Mouse (Mus musculus): ENCODE results near the gene Tmem123. TPM values are rescaled to one million over a fixed set of nuclear protein-coding genes. Genes with fewer than 3 reads are reported as not detected.

Gene Tmem123
- 1 to 10 TPM; 9.0 to 10.0 TPM for total RNA-seq (2021)
- long read RNA-seq, experiment 1, transcript Tmem123-201 (5 exons, 2,907 nt) = major isoform, 19 of 21 reads
- long read RNA-seq, experiment 1, partial matches to known transcripts = 1 of 21 reads
- long read RNA-seq, experiment 1, other reads (novel, unspliced or antisense) = 1 of 21 reads
- long read RNA-seq, experiment 2, transcript Tmem123-201 (5 exons, 2,907 nt) = major isoform, 31 of 32 reads
- long read RNA-seq, experiment 2, partial matches to known transcripts = 1 of 32 reads
- long read RNA-seq, experiment 2, other reads (novel, unspliced or antisense) = 0 of 32 reads

- peak; percentile 90 to 92 for DNase-seq (ENCODE audit: low spot score in 2 of 2)
- intact Hi-C loops (cut with DNase I) = loop anchor here (5.0 kb wide), 1 partner anchor 74 kb away; the partner anchor contains the start of gene Birc2
Observed at GRCm38 (mm10) chr9:7763614-7764300, at the start of gene Tmem123. Gene Tmem123 (plus strand): TSS chr9:7764041.

GRCm38 (mm10) chr9:7714062-7714907 is 49.6 kb upstream of the Tmem123 start:
- DNase-seq (ENCODE audit: low spot score in 2 of 2) = peak; percentile 58 to 67
- intact Hi-C loops (cut with DNase I) = loop anchor here (1.0 to 10.0 kb wide), 2 partner anchors 183 to 491 kb away; no protein-coding TSS in a partner anchor

GRCm38 (mm10) chr9:7714908-7715175 is 49.0 kb upstream of the Tmem123 start:
- intact Hi-C loops (cut with DNase I) = loop anchor here (1.0 to 10.0 kb wide), 2 partner anchors 182 to 490 kb away; no protein-coding TSS in a partner anchor
- no peak for DNase-seq (ENCODE audit: low spot score in 2 of 2)

GRCm38 (mm10) chr9:7721543-7721942 is 42.3 kb upstream of the Tmem123 start:
- DNase-seq (ENCODE audit: low spot score in 2 of 2) = no peak
- intact Hi-C loops (cut with DNase I) = no loop called here

GRCm38 (mm10) chr9:7728997-7729396 is 34.8 kb upstream of the Tmem123 start:
- no peak for DNase-seq (ENCODE audit: low spot score in 2 of 2)
- intact Hi-C loops (cut with DNase I) = no loop called here

GRCm38 (mm10) chr9:7742696-7743095 is 21.1 kb upstream of the Tmem123 start:
- no peak for DNase-seq (ENCODE audit: low spot score in 2 of 2)
- intact Hi-C loops (cut with DNase I) = no loop called here

GRCm38 (mm10) chr9:7744156-7744555 is 19.7 kb upstream of the Tmem123 start:
- intact Hi-C loops (cut with DNase I) = no loop called here
- DNase-seq (ENCODE audit: low spot score in 2 of 2) = no peak

GRCm38 (mm10) chr9:7748881-7749280 is 15.0 kb upstream of the Tmem123 start:
- no peak for DNase-seq (ENCODE audit: low spot score in 2 of 2)
- intact Hi-C loops (cut with DNase I) = no loop called here

- intact Hi-C loops (cut with DNase I) = no loop called here
- no peak for DNase-seq (ENCODE audit: low spot score in 2 of 2)
Observed at GRCm38 (mm10) chr9:7749537-7749936, 14.3 kb upstream of the Tmem123 start.

GRCm38 (mm10) chr9:7755889-7756423 is 7.9 kb upstream of the Tmem123 start:
- no peak for DNase-seq (ENCODE audit: low spot score in 2 of 2)
- intact Hi-C loops (cut with DNase I) = no loop called here

GRCm38 (mm10) chr9:7761906-7762455 is 1.9 kb upstream of the Tmem123 start:
- DNase-seq (ENCODE audit: low spot score in 2 of 2) = no peak
- intact Hi-C loops (cut with DNase I) = loop anchor here (5.0 kb wide), 1 partner anchor 75 kb away; the partner anchor contains the start of gene Birc2

GRCm38 (mm10) chr9:7762741-7763140 is 1.1 kb upstream of the Tmem123 start:
- intact Hi-C loops (cut with DNase I) = loop anchor here (5.0 kb wide), 1 partner anchor 75 kb away; the partner anchor contains the start of gene Birc2
- DNase-seq (ENCODE audit: low spot score in 2 of 2) = no peak

- no peak for DNase-seq (ENCODE audit: low spot score in 2 of 2)
- intact Hi-C loops (cut with DNase I) = loop anchor here (5.0 kb wide), 1 partner anchor 73 kb away; the partner anchor contains the start of gene Birc2
Observed at GRCm38 (mm10) chr9:7764463-7764871, 626 bp downstream of the Tmem123 start.

GRCm38 (mm10) chr9:7765236-7765635 is 1.4 kb downstream of the Tmem123 start:
- intact Hi-C loops (cut with DNase I) = no loop called here
- DNase-seq (ENCODE audit: low spot score in 2 of 2) = no peak

GRCm38 (mm10) chr9:7766582-7766981 is 2.7 kb downstream of the Tmem123 start:
- no peak for DNase-seq (ENCODE audit: low spot score in 2 of 2)
- intact Hi-C loops (cut with DNase I) = no loop called here

GRCm38 (mm10) chr9:7767526-7767925 is 3.7 kb downstream of the Tmem123 start:
- DNase-seq (ENCODE audit: low spot score in 2 of 2) = no peak
- intact Hi-C loops (cut with DNase I) = no loop called here

- intact Hi-C loops (cut with DNase I) = no loop called here
- no peak for DNase-seq (ENCODE audit: low spot score in 2 of 2)
Observed at GRCm38 (mm10) chr9:7769081-7769480, 5.2 kb downstream of the Tmem123 start.

GRCm38 (mm10) chr9:7769491-7769890 is 5.7 kb downstream of the Tmem123 start:
- intact Hi-C loops (cut with DNase I) = no loop called here
- DNase-seq (ENCODE audit: low spot score in 2 of 2) = no peak

GRCm38 (mm10) chr9:7772361-7772760 is 8.5 kb downstream of the Tmem123 start:
- intact Hi-C loops (cut with DNase I) = no loop called here
- no peak for DNase-seq (ENCODE audit: low spot score in 2 of 2)
